Mouse (Mus musculus): Measurements from ENCODE around the gene Rps5. TPM values are rescaled to one million over a fixed set of nuclear protein-coding genes. Genes with fewer than 3 reads are reported as not detected.
"Not testable (repeated sequence)": the region's sequence is repeated elsewhere in the genome, so short reads cannot be mapped to it uniquely, and the experiment has no call there.

The Rps5 gene
- total RNA-seq, 4 experiments from 2014 or later: 383 to 519 (median 436) TPM

DNA sequence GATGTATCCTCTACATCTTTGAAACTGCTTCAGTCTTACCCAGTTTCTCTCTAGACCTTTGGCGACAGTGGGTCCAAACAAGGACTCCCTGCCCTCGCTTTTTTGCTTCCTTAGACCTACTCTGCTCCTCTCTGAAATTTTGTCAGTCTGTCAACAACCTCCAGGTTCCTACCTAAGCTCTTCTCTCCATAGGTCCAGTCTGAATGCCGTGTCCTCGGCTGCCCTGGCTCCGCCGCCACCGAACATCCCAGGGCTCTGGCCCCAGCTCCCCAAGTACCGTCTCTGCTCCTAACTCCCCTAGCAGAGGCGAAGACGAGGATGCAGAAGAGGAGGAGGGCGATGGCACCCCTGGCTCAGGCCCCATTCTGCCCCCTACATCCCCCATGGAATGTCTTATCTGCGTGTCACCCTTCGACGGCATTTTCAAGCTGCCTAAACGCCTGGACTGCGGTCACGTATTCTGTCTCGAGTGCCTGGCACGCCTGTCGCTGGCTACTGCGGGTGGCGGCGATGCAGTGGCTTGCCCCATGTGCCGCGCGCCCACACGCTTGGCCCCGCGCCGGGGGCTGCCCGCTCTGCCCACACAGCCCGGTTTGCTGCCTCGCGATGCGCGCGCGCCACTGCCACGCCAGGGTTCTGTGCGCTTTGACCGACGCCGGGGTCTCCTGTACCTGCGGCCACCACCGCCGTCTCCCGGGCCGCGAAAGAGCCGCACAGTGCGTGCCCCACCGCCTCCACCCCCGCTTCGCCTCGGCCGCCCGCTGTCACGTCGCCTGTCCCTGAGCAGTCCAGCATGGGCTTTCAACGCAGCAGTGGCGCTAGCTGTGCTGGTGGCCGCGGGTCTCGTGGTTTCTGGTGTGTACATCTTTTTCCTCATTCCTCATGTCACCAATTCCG lies 5.9 kb downstream of the Rps5 start:
- DNase-seq (ENCODE audit: low spot score in 2 of 2): no peak

DNA sequence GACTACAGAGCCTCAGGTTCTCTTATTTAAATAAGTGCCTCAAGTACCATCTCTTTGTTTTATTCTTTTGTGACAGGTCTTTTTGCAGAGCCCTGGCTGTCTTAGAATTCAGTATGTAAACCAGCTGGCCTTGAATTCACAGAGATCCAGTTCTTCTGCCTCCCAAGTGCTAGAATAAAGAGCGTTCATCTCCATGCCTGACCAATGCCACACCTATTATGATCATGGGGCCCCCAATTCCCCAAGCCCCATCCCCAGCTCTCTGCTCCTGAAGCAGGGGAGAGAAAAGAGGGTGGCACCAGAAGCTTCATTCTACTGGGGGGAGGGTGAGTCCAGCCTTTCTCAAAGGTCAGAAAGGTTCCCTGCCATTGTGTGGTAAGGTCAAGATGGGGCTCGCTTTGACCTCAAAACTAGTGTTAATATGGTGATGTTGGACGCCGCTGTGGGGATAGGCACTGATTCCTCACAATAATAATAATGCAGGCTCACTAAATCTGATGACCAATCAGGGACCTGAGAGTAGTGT lies 11.6 kb downstream of the Rps5 start:
- no peak for DNase-seq (ENCODE audit: low spot score in 2 of 2)

DNA sequence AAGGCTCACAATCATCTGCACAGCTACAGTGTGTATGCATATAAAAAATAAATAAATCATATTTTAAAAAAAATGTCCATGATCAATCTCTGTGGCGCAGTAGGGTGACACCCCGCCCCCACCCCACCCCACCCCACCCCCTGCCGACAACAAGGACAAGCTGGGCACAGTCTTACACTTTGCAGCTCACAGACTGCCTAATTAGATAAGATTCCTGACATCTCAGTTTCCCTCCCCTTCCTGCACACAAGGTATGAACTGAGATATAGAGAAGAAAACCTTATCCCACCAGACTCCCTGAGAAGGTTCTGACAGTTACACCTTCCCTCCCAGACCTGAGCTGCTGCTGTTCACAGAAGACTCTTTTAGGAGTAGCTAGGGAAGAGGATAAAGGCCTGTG lies 12.7 kb downstream of the Rps5 start:
- DNase-seq (ENCODE audit: low spot score in 2 of 2): no peak

DNA sequence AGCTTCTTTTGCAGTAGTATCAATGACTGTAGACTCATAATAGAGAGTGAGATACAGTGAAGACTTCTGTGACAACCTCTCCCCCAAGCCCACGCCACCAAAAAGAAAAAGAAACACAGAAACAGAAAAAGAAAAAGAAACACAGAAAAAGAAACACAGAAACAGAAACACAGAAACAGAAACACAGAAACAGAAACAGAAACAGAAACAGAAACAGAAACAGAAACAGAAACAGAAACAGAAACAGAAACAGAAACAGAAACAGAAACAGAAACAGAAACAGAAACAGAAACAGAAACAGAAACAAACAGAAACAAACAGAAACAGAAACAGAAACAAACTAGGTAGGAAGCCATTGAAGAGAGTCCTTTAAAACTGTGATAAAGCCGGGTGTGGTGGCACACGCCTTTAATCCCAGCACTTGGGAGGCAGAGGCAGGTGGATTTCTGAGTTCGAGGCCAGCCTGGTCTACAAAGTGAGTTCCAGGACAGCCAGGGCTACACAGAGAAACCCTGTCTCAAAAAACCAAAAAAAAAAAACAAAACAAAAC lies 15.2 kb downstream of the Rps5 start:
- not testable (repeated sequence) for DNase-seq (ENCODE audit: low spot score in 2 of 2)

DNA sequence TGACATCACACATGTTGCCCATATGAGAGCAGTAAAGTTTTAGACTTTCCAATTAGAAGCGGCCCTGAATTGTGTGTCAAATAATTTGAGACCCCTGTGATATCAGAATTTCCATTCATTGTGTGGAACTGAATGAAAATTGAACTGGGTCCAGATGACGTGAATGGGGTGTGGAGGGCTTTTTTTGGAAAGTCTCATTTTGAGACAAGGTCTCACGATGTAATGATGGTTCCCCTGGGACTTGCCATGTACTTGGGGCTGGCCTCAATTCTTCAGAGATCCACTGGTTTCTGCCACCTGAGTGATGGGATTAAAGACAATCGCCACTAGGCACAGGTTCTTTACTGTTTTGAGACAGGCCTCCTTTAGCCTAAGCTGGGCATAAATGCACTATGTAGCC lies 18.5 kb downstream of the Rps5 start:
- DNase-seq (ENCODE audit: low spot score in 2 of 2): no peak

DNA sequence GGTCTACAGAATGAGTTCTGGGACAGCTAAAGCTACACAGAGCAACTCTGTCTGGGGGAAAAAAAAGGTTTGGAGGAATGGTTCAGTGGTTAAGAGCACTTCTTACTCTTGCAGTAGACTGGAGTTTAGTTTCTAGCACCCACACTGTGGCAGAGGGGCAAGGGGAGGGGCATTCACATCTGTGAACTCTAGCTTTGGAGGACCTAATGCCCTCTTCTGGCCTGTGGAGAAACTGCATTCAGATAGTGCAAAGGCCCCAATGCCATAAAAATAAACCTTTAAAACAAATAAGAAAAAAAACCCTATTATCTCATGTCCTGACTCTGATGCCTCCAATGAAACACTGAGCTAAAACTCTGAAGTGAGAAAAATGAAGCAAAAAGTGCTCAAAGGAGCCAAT lies 21.4 kb downstream of the Rps5 start:
- DNase-seq (ENCODE audit: low spot score in 2 of 2): no peak

DNA sequence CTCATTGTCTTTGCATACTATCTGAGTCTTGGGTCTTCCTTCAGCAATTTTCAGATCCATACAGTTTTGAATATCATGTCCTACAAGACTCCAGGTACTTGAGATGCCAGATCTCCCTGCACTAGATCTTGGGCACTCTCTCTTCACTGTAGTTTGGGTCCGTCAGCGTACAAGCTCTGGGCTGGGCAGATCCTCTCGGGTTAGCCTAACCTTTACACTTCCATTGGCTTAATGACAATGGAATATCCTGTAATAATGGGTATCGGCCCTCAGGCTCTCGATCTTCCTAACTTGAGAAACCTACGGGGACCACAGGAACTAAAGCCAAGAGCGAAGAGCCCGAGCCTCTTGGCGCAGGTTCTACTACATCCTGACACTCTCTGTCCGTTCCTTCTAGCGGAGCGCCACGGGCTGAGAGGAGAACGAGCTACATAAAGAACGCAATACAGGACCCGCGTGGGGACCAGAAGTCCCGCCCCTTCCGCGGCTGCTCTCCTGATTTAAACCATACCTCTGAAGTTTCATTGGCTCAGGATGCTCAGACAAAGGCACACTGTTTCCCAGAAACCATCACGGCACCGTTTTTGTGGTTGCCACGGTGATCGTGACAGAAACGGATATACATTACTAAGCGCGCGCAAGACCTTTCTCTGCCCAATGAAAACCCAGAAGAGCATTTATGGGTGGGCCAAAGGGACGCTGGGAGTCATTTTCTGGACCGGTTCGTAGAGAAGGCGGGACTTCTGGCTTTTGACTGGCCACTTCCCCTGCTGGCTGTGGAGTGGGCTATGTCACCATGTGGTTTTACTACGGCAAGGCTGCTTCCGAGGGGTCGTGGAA lies 27.2 kb downstream of the Rps5 start:
- DNase-seq (ENCODE audit: low spot score in 2 of 2): peak; percentile 97 to 98

DNA sequence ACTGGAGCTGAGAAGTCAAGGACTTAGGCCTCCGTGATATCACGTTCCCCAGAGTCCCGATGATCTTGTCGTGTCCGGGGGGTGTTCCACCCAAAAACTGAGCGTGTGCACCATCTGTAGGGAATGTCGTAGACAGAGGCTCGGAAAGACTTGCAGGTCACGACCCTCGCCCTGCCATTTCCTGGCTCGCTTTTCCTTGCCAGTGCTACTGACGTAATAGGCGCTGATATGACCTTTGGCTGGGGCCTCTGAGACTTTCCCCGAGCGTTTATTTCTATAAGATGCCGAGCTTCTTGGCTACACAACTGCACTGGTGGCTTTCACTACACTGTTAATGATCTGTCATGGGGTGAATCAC lies 27.8 kb downstream of the Rps5 start:
- no peak for DNase-seq (ENCODE audit: low spot score in 2 of 2)

DNA sequence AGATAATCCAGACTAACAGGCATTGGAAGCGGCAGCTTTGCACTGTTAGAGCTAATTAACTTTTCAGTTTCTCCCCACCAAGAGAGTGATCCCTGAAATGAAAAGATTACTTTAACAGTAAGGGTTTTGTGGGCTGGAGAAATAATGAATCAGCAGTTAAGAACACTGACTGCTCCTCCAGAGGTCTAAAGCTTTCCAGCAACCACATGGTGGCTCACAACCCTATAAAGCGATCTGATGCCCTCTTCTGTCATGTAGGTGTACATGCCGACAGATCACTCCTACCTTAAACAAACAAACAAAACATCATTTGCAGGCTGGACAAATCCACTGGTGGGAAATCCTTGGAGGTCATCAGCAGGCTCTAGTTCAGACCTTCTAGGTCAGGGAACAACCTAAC lies 32.8 kb downstream of the Rps5 start:
- no peak for DNase-seq (ENCODE audit: low spot score in 2 of 2)

DNA sequence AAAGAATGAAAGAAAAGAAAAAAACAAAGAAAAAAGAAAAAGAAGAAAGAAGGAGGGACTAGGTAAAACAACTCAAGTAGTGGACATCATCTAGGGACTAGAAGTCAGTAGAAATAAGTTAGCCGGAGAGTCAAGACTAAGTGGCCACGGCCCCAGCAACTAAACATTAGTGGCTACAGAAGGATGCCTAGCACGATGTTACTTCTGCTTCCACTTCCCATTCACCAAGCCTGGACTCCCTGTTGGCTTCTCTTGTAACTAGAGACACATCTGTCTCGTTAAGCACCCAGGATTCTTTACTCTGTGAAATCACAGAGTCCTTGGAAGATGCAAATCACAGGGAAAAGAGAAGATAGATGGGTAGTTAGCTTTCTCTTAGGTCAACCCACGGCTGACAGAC lies 35.4 kb downstream of the Rps5 start:
- no peak for DNase-seq (ENCODE audit: low spot score in 2 of 2)

DNA sequence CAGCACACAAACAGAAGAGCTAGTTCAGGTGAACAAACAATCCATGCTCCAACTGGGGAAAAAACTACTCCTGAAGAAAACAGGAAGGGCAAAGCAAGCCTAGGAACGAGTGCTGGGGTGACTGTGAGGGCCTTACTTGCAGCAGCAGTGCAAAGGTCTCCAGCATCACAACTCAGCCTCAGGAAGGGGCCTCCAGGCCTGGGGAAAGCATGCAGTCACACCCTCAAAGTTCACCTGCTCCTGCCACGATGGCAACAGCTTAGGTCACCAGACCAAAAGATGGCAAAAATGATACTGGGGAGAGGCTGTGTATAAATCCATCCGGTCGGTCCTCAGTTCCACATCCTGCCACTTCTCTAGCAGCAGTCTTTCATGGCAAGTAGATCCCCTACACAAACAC lies 36.9 kb downstream of the Rps5 start:
- DNase-seq (ENCODE audit: low spot score in 2 of 2): no peak

DNA sequence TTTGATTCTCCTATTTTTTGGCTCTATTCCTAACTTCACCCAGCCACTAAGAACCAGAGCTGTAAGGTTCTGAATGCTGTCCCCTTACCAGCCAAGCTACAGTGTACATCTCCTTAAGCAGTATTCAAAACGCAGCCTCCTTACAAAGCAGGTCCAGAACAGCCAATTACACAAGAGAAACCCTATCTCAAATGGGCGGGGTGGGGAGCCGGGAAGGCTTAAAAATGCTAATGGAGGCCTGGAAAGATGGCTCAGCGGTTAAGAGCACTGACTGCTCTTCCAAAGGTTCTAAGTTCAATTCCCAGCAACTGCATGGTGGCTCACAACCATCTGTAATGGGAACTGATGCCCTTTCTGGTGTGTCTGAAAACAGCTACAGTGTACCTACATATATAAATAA lies 37.6 kb downstream of the Rps5 start:
- DNase-seq (ENCODE audit: low spot score in 2 of 2): no peak

DNA sequence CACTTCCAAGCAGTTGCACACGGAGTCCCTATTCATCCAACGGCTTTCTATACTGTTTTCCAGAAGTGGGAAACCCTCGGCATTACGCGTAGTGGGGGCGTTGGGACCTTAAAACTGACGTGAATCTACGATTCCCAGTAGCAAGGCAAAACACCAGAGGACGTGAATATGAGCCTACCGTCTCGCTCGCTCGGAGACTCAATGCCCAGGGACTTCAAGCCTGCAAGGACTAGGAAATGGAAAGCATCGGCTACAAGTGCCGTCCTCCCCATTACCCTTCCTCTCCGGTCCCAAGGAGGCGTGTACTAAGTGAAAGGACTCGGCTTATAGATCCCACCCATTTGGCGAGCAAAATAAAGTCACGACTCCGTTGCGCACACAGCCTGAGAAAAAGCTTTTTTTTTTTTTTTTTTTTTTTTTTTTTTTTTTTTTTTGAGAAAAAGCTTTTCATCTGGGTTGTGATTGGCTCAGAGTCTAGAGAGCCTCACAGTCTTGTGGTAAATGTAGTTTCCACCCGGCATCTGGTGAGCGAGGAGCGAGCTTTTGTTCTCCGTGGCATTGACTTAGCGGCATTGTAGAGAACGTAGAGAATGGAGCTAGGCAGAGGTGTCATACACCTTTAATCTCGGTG lies 39.5 kb downstream of the Rps5 start:
- peak; percentile 39 to 49 for DNase-seq (ENCODE audit: low spot score in 2 of 2)

DNA sequence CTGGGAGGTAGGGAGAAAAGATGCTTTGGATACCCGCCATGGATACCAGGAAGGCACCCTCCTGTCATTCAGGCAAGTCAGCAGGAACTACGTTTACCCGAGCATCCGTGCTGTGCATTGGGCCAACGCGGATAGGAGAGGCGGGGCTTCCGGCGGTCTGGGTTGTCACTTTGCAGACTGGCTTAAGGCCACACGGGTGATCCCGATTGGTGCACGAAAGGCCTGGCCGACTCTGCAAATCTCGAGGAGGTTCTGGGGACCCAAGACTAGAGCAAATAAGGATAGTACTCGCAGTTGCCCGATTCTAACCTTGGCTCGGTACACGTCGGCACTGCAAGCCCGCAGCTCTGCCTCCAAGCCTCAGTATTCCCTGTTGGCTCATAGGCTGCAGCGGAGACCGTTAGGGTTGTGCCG lies 43.6 kb downstream of the Rps5 start, which contains the start of gene Zfp324:
Zfp324 (plus strand) TSS at position 161 of the 414 bp plus-strand sequence.
- peak; percentile 91 for DNase-seq (ENCODE audit: low spot score in 2 of 2)

DNA sequence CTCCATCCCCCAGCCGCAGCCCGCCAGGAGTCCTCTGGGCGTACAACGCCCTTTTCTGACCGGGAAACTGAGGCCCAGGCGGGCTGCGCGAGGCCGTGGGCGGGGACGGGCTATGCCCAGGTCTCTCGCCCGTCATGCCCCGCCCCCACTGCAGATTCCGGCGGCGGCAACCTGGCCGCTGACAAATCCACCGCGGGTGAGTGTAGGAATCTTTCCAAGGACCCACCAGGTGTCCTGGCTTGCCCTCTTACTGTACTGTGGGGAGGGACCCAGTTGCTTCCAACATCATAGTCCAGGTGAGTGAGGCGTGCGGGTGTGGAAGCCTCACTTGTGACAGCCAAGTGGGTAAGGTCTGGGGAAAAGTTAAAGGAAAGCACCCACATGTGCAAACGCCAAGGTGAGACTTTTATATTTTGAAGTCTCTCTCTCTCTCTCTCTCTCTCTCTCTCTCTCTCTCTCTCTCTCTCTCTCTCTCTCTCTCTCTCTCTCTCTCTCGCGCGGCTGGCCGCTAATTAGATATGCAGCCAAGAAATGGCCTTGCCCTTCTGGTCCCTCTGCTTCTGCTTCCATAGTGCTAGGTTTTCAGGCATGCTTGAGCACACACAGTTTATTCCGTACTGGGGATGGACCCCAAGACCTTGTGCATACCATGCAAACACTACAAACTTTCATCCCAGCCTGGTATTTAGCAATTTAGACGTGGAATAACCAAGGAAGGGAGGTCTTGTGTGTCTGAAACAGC lies 44.2 kb downstream of the Rps5 start:
- DNase-seq (ENCODE audit: low spot score in 2 of 2): peak in 1 of 2 experiments; percentile 27

DNA sequence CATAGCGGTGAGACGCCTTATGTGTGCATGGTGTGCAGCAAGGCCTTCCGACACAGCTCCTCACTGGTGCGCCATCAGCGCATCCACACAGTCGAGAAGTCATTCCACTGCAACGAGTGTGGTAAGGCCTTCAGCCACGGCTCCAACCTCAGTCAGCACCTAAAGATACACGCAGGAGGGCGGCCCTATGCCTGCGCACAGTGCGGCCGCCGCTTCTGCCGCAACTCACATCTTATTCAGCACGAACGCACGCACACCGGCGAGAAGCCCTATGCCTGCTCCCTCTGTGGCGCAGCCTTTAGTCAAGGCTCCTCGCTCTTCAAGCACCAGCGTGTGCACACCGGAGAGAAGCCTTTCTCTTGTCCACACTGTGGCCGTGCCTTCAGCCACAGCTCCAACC lies 48.8 kb downstream of the Rps5 start:
- DNase-seq (ENCODE audit: low spot score in 2 of 2): no peak

All from layer of hippocampus, adult 8-10 months (tissue).